Mouse (Mus musculus): ENCODE measurements around the gene Tnfrsf13c. TPM values are rescaled to one million over a fixed set of nuclear protein-coding genes. Genes with fewer than 3 reads are reported as not detected.

Tnfrsf13c gene
- polyA plus RNA-seq (2014; fragmentation: Illumina TruSeq; extraction: RNeasy Lipid Tissue Mini Kit (QIAGEN cat#74804); ENCODE audit: low read depth, low replicate concordance) = not detected

GRCm38 (mm10) chr15:82223657-82224601 lies at the start of gene Tnfrsf13c:
TSS of gene Tnfrsf13c (minus strand) at chr15:82224369.

GRCm38 (mm10) chr15:82252097-82252496 lies 27.9 kb upstream of the Tnfrsf13c start, which contains the start of gene 1500009C09Rik:
TSS of gene 1500009C09Rik (plus strand) at chr15:82252397.

GRCm38 (mm10) chr15:82244115-82244804 lies 20.1 kb upstream of the Tnfrsf13c start, which contains the start of gene Cenpm:
TSS of gene Cenpm (minus strand) at chr15:82244748.

GRCm38 (mm10) chr15:82212752-82213063 lies 11.5 kb downstream of the Tnfrsf13c start, which contains the start of gene Shisa8:
TSS of gene Shisa8 (minus strand) at chr15:82212815.

Other genes with a start within 250 kb of the Tnfrsf13c start
- gene 1700029P11Rik, start 243.8 kb downstream of the Tnfrsf13c start, polyA plus RNA-seq (2014; fragmentation: Illumina TruSeq; extraction: RNeasy Lipid Tissue Mini Kit (QIAGEN cat#74804); ENCODE audit: low read depth, low replicate concordance) = not detected
- 76.0 TPM for gene Xrcc6, start 236.5 kb downstream of the Tnfrsf13c start, polyA plus RNA-seq (2014; fragmentation: Illumina TruSeq; extraction: RNeasy Lipid Tissue Mini Kit (QIAGEN cat#74804); ENCODE audit: low read depth, low replicate concordance)
- 11.2 TPM for gene Desi1, start 190.5 kb downstream of the Tnfrsf13c start, polyA plus RNA-seq (2014; fragmentation: Illumina TruSeq; extraction: RNeasy Lipid Tissue Mini Kit (QIAGEN cat#74804); ENCODE audit: low read depth, low replicate concordance)
- gene Snu13, start 176.8 kb downstream of the Tnfrsf13c start, polyA plus RNA-seq (2014; fragmentation: Illumina TruSeq; extraction: RNeasy Lipid Tissue Mini Kit (QIAGEN cat#74804); ENCODE audit: low read depth, low replicate concordance) = 312 TPM
- not detected for gene 4930407I10Rik, start 165.2 kb downstream of the Tnfrsf13c start, polyA plus RNA-seq (2014; fragmentation: Illumina TruSeq; extraction: RNeasy Lipid Tissue Mini Kit (QIAGEN cat#74804); ENCODE audit: low read depth, low replicate concordance)
- gene Mei1, start 154.4 kb downstream of the Tnfrsf13c start, polyA plus RNA-seq (2014; fragmentation: Illumina TruSeq; extraction: RNeasy Lipid Tissue Mini Kit (QIAGEN cat#74804); ENCODE audit: low read depth, low replicate concordance) = not detected
- 1.4 TPM for gene Ccdc134, start 96.4 kb downstream of the Tnfrsf13c start, polyA plus RNA-seq (2014; fragmentation: Illumina TruSeq; extraction: RNeasy Lipid Tissue Mini Kit (QIAGEN cat#74804); ENCODE audit: low read depth, low replicate concordance)
- 10.9 TPM for gene Srebf2, start 77.2 kb downstream of the Tnfrsf13c start, polyA plus RNA-seq (2014; fragmentation: Illumina TruSeq; extraction: RNeasy Lipid Tissue Mini Kit (QIAGEN cat#74804); ENCODE audit: low read depth, low replicate concordance)
- not detected for gene Shisa8, start 11.6 kb downstream of the Tnfrsf13c start, polyA plus RNA-seq (2014; fragmentation: Illumina TruSeq; extraction: RNeasy Lipid Tissue Mini Kit (QIAGEN cat#74804); ENCODE audit: low read depth, low replicate concordance)
- not detected for gene Cenpm, start 20.4 kb upstream of the Tnfrsf13c start, polyA plus RNA-seq (2014; fragmentation: Illumina TruSeq; extraction: RNeasy Lipid Tissue Mini Kit (QIAGEN cat#74804); ENCODE audit: low read depth, low replicate concordance)
- gene 1500009C09Rik, start 28.0 kb upstream of the Tnfrsf13c start, polyA plus RNA-seq (2014; fragmentation: Illumina TruSeq; extraction: RNeasy Lipid Tissue Mini Kit (QIAGEN cat#74804); ENCODE audit: low read depth, low replicate concordance) = not detected
- gene Sept3, start 50.5 kb upstream of the Tnfrsf13c start, polyA plus RNA-seq (2014; fragmentation: Illumina TruSeq; extraction: RNeasy Lipid Tissue Mini Kit (QIAGEN cat#74804); ENCODE audit: low read depth, low replicate concordance) = 0.20 TPM
- gene Wbp2nl, start 74.6 kb upstream of the Tnfrsf13c start, polyA plus RNA-seq (2014; fragmentation: Illumina TruSeq; extraction: RNeasy Lipid Tissue Mini Kit (QIAGEN cat#74804); ENCODE audit: low read depth, low replicate concordance) = not detected
- 25.8 TPM for gene Naga, start 114.6 kb upstream of the Tnfrsf13c start, polyA plus RNA-seq (2014; fragmentation: Illumina TruSeq; extraction: RNeasy Lipid Tissue Mini Kit (QIAGEN cat#74804); ENCODE audit: low read depth, low replicate concordance)
- 0.32 TPM for gene Pheta2, start 114.6 kb upstream of the Tnfrsf13c start, polyA plus RNA-seq (2014; fragmentation: Illumina TruSeq; extraction: RNeasy Lipid Tissue Mini Kit (QIAGEN cat#74804); ENCODE audit: low read depth, low replicate concordance)
- 46.6 TPM for gene Smdt1, start 114.6 kb upstream of the Tnfrsf13c start, polyA plus RNA-seq (2014; fragmentation: Illumina TruSeq; extraction: RNeasy Lipid Tissue Mini Kit (QIAGEN cat#74804); ENCODE audit: low read depth, low replicate concordance)
- 528 TPM for gene Ndufa6, start 130.0 kb upstream of the Tnfrsf13c start, polyA plus RNA-seq (2014; fragmentation: Illumina TruSeq; extraction: RNeasy Lipid Tissue Mini Kit (QIAGEN cat#74804); ENCODE audit: low read depth, low replicate concordance)
- 12.2 TPM for gene Cyp2d22, start 155.9 kb upstream of the Tnfrsf13c start, polyA plus RNA-seq (2014; fragmentation: Illumina TruSeq; extraction: RNeasy Lipid Tissue Mini Kit (QIAGEN cat#74804); ENCODE audit: low read depth, low replicate concordance)
- not detected for gene Cyp2d11, start 169.7 kb upstream of the Tnfrsf13c start, polyA plus RNA-seq (2014; fragmentation: Illumina TruSeq; extraction: RNeasy Lipid Tissue Mini Kit (QIAGEN cat#74804); ENCODE audit: low read depth, low replicate concordance)
- not detected for gene Cyp2d10, start 182.8 kb upstream of the Tnfrsf13c start, polyA plus RNA-seq (2014; fragmentation: Illumina TruSeq; extraction: RNeasy Lipid Tissue Mini Kit (QIAGEN cat#74804); ENCODE audit: low read depth, low replicate concordance)
- 7.8 TPM for gene Cyp2d9, start 209.1 kb upstream of the Tnfrsf13c start, polyA plus RNA-seq (2014; fragmentation: Illumina TruSeq; extraction: RNeasy Lipid Tissue Mini Kit (QIAGEN cat#74804); ENCODE audit: low read depth, low replicate concordance)